Mouse (Mus musculus): ENCODE measurements around the gene Magi1.
"Not testable (repeated sequence)": the region's sequence is repeated elsewhere in the genome, so short reads cannot be mapped to it uniquely, and the experiment has no call there.

Gene Magi1

GRCm38 (mm10) chr6:93629735-93630291, 653.9 kb downstream of the Magi1 start:
- not testable (repeated sequence) for DNase-seq (ENCODE audit: low spot score)

DNA sequence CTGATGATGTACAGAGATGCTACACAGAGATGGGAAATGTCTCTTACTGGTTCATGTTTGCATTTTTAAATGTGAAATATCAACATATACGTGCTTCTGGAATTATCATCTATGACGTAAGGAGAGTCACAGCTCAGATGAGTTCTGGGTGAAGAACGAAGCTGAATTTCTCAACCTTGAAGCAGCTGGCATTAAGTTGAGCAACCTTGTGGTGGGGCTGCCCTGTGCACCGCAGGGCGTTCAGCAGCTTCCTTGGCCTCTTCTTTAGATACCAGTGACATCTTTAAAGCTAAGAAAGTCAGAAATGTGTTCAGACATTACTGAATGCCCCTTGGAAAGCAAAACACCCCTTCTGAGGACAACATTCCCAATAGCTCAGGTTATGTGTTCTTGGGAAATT, 656.5 kb downstream of the Magi1 start:
- no peak for DNase-seq (ENCODE audit: low spot score)

Data from ovary, postnatal 10 days (tissue).